Mouse (Mus musculus) heart, adult 2 months (tissue): ENCODE results near the gene Omt2b. TPM values are rescaled to one million over a fixed set of nuclear protein-coding genes. Genes with fewer than 3 reads are reported as not detected.

Source experiments
- DNase-seq, 2 experiments: peaks; one replicate each; pipeline ENCODE4 v3.0.0; 2021
- H3K27ac ChIP-seq: fragments of 200-600 bp; 2 replicates; pipeline ENCODE4 v1.8.1; 2022
- H3K27me3 ChIP-seq: fragments of 200-500 bp; 2 replicates; pipeline ENCODE4 v1.6.1; 2012; ENCODE audit warnings: mild to moderate bottlenecking, low read length, inconsistent platforms, mixed read lengths; ENCODE audit not compliant: control insufficient read depth, insufficient read depth
- H3K36me3 ChIP-seq: fragments of 200-500 bp; 2 replicates; pipeline ENCODE4 v1.6.1; 2012; ENCODE audit warnings: low read length, inconsistent platforms; ENCODE audit not compliant: control insufficient read depth, insufficient read depth
- H3K4me1 ChIP-seq: fragments of 200-500 bp; 2 replicates; pipeline ENCODE4 v1.6.1; 2011; ENCODE audit warnings: low read length; ENCODE audit not compliant: control insufficient read depth, insufficient read depth
- H3K4me3 ChIP-seq: fragments of 200-600 bp; 2 replicates; pipeline ENCODE4 v1.8.1; 2022
- H3K79me2 ChIP-seq: fragments of 200-500 bp; replicated peaks from 2 replicates; pipeline ENCODE4 v1.6.1; 2012; ENCODE audit warnings: mild to moderate bottlenecking, inconsistent platforms, low read length, moderate library complexity, mixed read lengths; ENCODE audit not compliant: control insufficient read depth, insufficient read depth
- H3K9ac ChIP-seq: fragments of 200-500 bp; 2 replicates; pipeline ENCODE4 v1.6.1; 2012; ENCODE audit warnings: low read depth, mild to moderate bottlenecking, control low read depth, inconsistent platforms, low read length, mixed read lengths
- CTCF ChIP-seq: fragments of 200-600 bp; IDR thresholded peaks from 2 replicates; pipeline ENCODE4 v1.8.1; 2022; ENCODE audit warnings: antibody characterized with exemption, mild to moderate bottlenecking, moderate library complexity
- EP300 ChIP-seq: fragments of 200-500 bp; IDR thresholded peaks from 2 replicates; pipeline ENCODE4 v1.6.1; 2011; ENCODE audit warnings: low read depth, low read length, control low read depth; ENCODE audit not compliant: insufficient read depth
- POLR2A ChIP-seq: fragments of 200-500 bp; IDR thresholded peaks from 2 replicates; pipeline ENCODE4 v1.6.1; 2011; ENCODE audit warnings: mild to moderate bottlenecking, low read depth, low read length, control low read depth; ENCODE audit not compliant: insufficient read depth
- WGBS: fragments of 180-500 bp; shearing (Covaris S2); methylation state at CpG from one replicate; pipeline ENCODE4 v1.1.7; 2018; 5-methylcytosine and 5-hydroxymethylcytosine counted together
- intact Hi-C: fragments of 180-260 bp; cut with DNase I; formaldehyde crosslinking; loops from one replicate; pipeline ENCODE4 v1.15.1; 2025
- polyA plus RNA-seq: library from polyadenylated mRNA; depleted of rRNA; stranded (reverse); fragments of >200 nt; gene quantifications from 2 replicates; pipeline ENCODE4 v1.2.3, GENCODE M21; 2012
- total RNA-seq, 2 experiments: library from RNA; stranded (reverse); gene quantifications; 2 replicates each; pipeline ENCODE4 v1.2.3; 2021

Omt2b gene
- total and polyA plus RNA-seq, 3 experiments = not detected

DNA sequence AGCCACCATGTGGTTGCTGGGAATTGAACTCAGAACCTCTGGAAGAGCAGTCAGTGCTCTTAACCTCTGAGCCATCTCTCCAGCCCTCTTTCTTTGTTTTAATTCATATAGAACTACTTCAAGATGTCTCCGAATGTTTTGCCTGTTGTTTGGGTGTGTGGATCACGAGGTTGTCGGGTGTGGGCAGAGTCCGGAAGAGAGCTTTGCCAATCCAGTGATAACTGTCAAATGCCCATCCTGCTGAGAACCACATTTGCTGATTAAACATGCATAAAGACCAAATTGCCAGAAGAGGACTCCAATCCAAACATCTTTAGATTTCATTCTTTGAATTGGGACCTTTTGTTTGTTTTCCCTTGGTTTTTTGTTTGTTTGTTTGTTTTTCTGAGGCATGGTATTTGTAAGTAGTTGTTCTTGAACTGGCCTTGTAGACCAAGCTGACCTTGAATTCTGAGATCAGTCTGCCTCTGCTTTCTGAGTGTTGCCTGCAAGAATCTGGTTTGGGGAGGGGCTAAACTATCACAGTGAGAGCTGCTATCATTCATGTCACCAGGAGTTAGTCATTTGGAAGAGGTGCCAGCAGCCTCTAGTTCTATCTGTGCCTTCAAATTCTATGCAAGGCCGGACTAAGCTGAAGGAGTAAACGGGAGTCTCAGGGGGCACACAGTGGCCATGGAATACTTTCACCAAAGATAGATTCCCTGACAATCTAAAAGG lies 24.3 kb downstream of the Omt2b start:
- no peak overlapping the region for H3K27ac ChIP-seq
- H3K4me1 ChIP-seq = no peaks in the 10 kb centered on the region
- H3K9ac ChIP-seq = no peak overlapping the region
- WGBS = 72% methylated on average over 6 of the region's 6 CpGs
- H3K36me3 ChIP-seq = no peaks in the 10 kb centered on the region
- no peak for DNase-seq
- H3K79me2 ChIP-seq = no peaks in the 10 kb centered on the region
- intact Hi-C loops = no loop called here
- H3K27me3 ChIP-seq = no peaks in the 10 kb centered on the region
- TF ChIP-seq POLR2A (no peak), EP300 (no peak), CTCF (no peak)
- no peak overlapping the region for H3K4me3 ChIP-seq

GRCm38 (mm10) chr9:78354665-78355578 lies 27.5 kb downstream of the Omt2b start:
- DNase-seq = no peak
- 75% methylated on average over 11 of the region's 11 CpGs for WGBS
- intact Hi-C loops = no loop called here
- Histone ChIP-seq H3K27me3 (no peaks in the 10 kb centered on the region), H3K27ac (no peak overlapping the region), H3K4me1 (no peaks in the 10 kb centered on the region), H3K36me3 (no peaks in the 10 kb centered on the region), H3K79me2 (no peaks in the 10 kb centered on the region), H3K9ac (no peak overlapping the region), H3K4me3 (no peak overlapping the region)
- TF ChIP-seq POLR2A (no peak), EP300 (no peak), CTCF (no peak)

DNA sequence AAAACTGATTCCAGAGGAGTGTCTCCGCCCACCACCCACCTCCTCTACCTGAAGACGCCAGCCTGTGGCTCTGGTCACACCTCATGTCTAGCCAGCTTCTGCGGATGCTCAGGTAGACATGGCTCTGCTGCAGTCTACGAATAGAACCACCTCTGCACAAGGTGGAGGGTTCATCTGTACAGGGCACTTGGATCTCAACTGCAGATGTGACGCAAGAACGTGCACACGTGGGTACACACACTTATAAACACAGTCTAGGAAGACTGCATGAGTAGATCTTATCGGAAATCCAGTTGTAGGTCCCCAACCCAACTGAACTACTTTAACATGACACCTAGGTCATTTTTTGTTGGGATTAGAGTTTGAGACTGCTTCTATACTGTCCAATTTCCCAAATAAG lies 28.2 kb downstream of the Omt2b start, which contains the start of gene Gsta2:
TSS of gene Gsta2 (minus strand) at position 178 of the 400 bp plus-strand sequence.
- Histone ChIP-seq H3K4me3 (no peak within 1 kb of the TSS), H3K4me1 (no peaks in the 10 kb centered on the region), H3K36me3 (no peaks in the 10 kb centered on the region), H3K27ac (no peak within 1 kb of the TSS), H3K27me3 (no peaks in the 10 kb centered on the region), H3K9ac (no peak within 1 kb of the TSS), H3K79me2 (no peaks in the 10 kb centered on the region)
- no peak for DNase-seq
- intact Hi-C loops = no loop called here
- WGBS = 85% methylated on average over 8 of the region's 8 CpGs
- TF ChIP-seq POLR2A (no peak), EP300 (no peak), CTCF (no peak)

DNA sequence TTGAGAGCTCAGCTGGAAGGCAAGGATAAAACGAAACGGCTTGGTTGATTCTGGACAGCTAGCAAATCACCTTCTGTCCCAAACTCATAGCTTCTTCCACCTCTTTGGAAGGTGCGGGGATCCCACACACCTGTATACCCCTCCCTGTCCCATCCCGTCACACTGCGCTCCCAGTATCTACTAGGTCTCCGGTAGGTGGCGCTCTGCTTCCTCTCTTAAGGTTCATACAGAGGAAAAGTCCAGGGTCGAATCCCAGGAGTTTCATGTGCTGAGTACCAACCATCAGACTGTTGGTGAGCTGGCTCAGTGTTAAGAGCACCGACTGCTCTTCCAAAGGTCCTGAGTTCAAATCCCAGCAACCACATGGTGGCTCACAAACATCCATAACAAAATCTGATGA lies 30.7 kb downstream of the Omt2b start:
- Histone ChIP-seq H3K4me1 (no peaks in the 10 kb centered on the region), H3K27me3 (no peaks in the 10 kb centered on the region), H3K9ac (no peak overlapping the region), H3K79me2 (no peaks in the 10 kb centered on the region), H3K36me3 (no peaks in the 10 kb centered on the region), H3K27ac (no peak overlapping the region), H3K4me3 (no peak overlapping the region)
- TF ChIP-seq CTCF (peak; percentile 81), POLR2A (no peak), EP300 (no peak)
- intact Hi-C loops = loop anchor here (2.0 kb wide), 1 partner anchor 195 kb away; no protein-coding TSS in a partner anchor
- WGBS = 12% methylated on average over 9 of the region's 9 CpGs
- peak; percentile 46 to 59 for DNase-seq

- no peaks in the 10 kb centered on the region for H3K36me3 ChIP-seq
- no peak overlapping the region for H3K4me3 ChIP-seq
- H3K27me3 ChIP-seq = no peaks in the 10 kb centered on the region
- intact Hi-C loops = loop anchor here (2.0 kb wide), 1 partner anchor 193 kb away; no protein-coding TSS in a partner anchor
- no peak for DNase-seq
- TF ChIP-seq POLR2A = no peak
- TF ChIP-seq EP300 = no peak
- no peak for TF ChIP-seq CTCF
- WGBS = 77% methylated on average over 6 of the region's 6 CpGs
- H3K27ac ChIP-seq = no peak overlapping the region
- no peak overlapping the region for H3K9ac ChIP-seq
- no peaks in the 10 kb centered on the region for H3K4me1 ChIP-seq
- H3K79me2 ChIP-seq = no peaks in the 10 kb centered on the region
These were observed 32.5 kb downstream of the Omt2b start for GRCm38 (mm10) chr9:78359750-78360483.
